Mouse (Mus musculus): Measurements from ENCODE around the gene Poglut1.
"Not testable (repeated sequence)": the region's sequence is repeated elsewhere in the genome, so short reads cannot be mapped to it uniquely, and the experiment has no call there.

The Poglut1 gene

DNA sequence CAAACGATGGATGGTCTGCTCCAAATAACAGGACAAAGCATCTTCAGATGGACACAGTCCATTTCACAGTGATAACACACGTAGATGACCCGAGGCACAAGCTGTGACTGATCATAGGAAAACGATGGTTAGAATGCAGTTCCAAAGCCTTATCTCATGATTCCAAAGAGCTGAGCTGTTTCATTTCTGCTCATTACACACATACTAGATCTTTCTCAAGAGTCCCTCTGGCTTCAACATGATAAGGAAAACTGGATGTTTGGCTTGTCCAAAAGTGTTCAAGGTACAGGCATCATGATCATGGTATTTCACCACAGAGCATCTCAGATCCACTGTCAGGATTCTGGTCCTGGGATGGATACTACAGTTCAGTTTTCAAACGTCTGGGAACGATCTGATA, 23.8 kb downstream of the Poglut1 start:
- DNase-seq = no peak

- peak; percentile 98 for DNase-seq
Measured at GRCm38 (mm10) chr16:38522129-38523084, 27.7 kb downstream of the Poglut1 start, which contains the start of gene Timmdc1. Gene Timmdc1 (minus strand): TSS chr16:38522663.

- no peak for DNase-seq
Measured at GRCm38 (mm10) chr16:38521211-38521987, 28.7 kb downstream of the Poglut1 start.

DNA sequence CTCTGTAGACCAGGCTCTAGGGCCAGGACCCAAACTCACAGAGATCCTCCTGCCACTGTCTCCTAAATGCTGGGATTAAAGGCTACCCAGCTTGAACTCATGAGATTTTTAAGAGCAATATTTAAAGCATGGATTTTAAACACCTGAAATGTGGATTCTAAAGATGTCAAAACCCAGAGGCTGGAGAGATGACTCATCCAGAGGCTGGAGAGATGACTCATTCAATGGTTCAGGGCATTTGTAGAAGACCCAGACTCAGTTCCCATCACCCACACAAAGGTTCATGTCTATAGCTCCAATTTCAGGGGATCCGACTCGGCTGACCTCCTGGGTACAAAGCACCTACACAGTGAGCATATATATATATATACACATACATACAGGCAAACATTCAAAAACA, 30.9 kb downstream of the Poglut1 start:
- no peak for DNase-seq

DNA sequence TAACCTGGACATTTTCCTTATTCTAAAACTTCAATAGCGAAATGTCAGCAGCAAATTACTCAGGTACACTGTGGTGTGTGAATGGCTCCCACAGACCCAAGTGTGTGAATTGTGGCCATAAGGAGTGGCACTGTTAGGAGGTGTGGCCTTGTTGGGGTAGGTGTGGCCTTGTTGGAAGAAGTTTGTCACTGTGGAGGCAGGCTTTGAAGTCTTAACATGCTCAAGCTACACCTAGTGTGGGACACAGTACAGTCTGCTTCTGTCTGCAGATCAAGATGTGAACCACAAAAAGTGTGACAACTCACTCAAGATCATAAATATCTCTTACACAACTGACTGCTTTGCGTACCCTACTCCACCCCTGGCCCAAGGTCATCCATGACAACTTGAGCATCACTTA, 39.2 kb downstream of the Poglut1 start:
- DNase-seq = no peak

DNA sequence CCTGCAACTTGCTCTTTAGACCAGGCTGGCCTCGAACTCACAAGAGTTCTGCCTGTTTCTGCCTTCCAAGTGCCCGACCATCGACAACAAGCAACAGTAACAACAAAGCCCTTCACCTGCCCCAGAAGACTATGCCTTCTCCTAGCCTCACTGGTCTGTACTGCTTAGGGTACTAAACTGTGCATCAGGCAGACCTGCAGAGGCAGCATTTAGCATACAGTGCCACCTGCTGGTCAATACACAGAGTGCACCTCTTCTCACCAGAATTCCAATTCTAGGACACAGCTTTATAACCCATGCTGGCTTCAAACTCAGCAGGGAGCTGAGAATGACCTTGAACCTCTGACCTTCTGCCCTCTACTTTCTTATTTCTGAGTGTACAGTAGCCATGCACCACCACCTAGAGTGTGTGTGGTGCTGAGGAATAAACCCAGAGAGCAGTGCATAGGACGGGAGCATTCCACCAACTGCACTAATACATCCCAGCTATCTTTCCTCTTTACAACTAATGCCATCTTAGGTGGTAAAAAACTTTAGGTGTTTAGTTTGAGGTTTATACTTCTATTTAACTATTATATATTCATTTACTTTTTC, 43.9 kb downstream of the Poglut1 start:
- peak; percentile 78 for DNase-seq

- no peak for DNase-seq
Measured at GRCm38 (mm10) chr16:38503528-38503927, 46.5 kb downstream of the Poglut1 start.

DNA sequence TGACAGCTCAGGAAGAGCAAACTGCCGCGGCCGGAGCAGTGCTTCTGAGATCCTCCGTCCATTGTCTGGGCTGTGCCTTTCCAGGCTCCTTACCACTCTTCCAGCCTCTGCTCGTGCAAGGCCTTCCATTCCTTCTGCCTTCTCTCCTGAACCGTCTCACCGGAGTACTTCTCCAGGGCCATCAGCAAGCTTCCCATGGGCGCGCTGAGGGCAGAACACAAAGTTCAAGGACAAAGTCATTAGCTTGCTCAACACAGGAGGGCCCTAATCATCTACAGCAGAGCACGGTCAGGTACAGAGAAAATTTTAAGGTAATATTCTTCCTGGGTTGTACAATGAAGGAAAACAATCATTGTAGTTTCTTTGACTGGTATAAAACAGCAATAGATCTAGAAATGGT, 47.6 kb downstream of the Poglut1 start:
- no peak for DNase-seq

- DNase-seq = no peak
Measured at GRCm38 (mm10) chr16:38496604-38497140, 53.4 kb downstream of the Poglut1 start.

- DNase-seq = peak; percentile 3
Measured at GRCm38 (mm10) chr16:38493890-38494289, 56.2 kb downstream of the Poglut1 start.

- no peak for DNase-seq
Measured at GRCm38 (mm10) chr16:38492551-38492950, 57.5 kb downstream of the Poglut1 start.

- DNase-seq = peak; percentile 26
Measured at GRCm38 (mm10) chr16:38483582-38484309, 66.3 kb downstream of the Poglut1 start.

DNA sequence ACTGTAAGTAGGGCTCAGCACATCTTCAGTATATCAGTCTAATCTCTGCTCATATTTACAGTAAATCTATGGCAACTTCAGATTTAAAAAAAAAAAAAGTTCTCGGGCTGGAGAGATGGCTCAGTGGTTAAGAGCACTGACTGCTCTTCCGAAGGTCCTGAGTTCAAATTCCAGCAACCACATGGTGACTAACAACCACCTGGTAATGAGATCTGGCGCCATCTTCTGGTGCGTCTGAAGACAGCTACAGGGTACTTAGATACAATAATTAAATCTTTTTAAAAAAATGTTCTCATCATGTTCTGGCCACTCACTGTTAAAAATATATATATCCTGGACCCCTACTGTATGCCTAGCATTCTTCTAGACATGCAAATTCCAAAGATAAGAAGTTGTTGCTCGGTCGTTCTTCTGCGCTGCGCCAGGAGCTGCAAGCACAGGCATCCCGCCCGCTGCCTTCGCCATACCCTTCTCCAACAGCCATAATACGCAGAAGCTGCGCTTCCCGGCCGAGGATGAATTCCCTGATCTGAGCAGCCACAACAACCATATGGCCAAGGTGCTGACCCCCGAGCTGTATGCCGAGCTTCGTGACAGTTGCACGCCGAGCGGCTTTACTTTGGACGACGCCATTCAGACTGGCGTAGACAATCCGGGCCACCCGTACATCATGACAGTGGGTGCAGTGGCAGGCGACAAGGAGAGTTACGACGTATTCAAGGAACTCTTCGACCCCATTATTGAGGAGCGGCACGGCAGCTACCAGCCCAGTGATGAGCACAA, 67.1 kb downstream of the Poglut1 start:
- peak; percentile 68 for DNase-seq

DNA sequence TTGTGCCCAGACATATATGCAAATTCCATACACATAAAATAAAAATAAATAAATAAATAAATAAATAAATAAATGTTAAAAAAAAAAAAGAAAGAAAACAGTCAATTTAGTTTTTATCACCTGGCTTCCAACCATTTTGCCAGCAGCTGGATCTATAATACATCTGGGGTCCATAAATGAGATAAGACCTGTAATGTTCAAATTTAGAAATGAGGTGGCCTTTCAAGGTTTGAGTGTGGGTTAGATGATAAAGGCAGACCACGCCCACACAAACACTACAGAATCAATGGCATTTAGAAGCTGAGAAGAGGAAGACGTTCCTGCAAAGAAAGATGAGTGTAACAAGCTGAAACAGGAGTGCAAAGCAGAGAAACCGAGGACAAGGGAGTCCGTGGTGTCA, 68.7 kb downstream of the Poglut1 start:
- DNase-seq = no peak

GRCm38 (mm10) chr16:38478296-38478695, 71.8 kb downstream of the Poglut1 start:
- DNase-seq = no peak

GRCm38 (mm10) chr16:38477241-38477608, 72.8 kb downstream of the Poglut1 start:
- DNase-seq = not testable (repeated sequence)

DNA sequence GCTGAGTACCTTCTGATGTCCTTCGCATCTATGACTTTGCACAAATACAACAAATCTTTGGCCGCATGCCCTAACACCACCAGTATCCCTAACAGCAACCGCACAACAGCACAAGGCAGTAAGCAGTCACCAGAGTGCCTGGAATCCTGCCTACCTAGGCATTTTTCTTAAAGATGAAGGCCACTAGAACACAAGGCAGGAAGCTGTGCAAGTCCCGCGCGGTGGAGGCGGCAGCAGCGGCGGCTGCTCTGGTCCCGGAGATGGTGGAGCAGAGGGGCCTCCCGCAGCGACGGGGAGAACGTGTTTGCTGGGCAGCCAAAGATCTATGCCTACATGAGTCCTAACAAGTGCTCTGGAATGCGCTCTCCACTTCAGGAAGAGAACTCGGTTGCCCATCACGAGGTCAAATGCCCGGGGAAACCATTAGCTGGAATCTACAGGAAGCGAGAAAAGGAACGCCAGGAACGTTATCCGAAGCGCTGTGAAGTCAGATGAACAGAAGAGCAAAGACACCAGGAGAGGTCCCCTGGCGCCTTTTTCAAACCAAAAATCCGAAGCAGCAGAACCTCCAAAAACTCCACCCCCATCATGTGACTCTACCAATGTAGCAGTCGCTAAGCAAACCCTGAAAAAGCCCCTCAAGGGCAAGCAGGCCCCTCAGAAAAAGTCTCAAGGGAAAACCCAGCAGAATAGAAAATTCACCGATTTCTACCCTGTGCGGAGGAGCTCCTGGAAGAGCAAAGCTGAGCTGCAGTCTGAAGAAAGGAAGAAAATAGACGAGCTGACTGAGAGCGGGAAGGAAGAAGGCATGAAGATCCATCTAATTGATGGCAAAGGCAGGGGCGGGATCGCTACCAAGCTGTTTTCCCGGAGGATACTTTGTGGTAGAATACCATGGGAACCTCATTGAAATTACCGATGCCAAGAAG, 73.5 kb downstream of the Poglut1 start:
- peak; percentile 53 for DNase-seq

GRCm38 (mm10) chr16:38475681-38476311, 74.3 kb downstream of the Poglut1 start:
- DNase-seq = peak; percentile 15

Measured in lung, postnatal 36 days (tissue).